Mouse (Mus musculus): ENCODE measurements at regions not wholly inside any gene's neighbourhood (a gene's known extent, or its start where the extent isn't known, plus 50 kb on each side); places are given as distances from the start of the nearest gene placed in this dataset.

DNA sequence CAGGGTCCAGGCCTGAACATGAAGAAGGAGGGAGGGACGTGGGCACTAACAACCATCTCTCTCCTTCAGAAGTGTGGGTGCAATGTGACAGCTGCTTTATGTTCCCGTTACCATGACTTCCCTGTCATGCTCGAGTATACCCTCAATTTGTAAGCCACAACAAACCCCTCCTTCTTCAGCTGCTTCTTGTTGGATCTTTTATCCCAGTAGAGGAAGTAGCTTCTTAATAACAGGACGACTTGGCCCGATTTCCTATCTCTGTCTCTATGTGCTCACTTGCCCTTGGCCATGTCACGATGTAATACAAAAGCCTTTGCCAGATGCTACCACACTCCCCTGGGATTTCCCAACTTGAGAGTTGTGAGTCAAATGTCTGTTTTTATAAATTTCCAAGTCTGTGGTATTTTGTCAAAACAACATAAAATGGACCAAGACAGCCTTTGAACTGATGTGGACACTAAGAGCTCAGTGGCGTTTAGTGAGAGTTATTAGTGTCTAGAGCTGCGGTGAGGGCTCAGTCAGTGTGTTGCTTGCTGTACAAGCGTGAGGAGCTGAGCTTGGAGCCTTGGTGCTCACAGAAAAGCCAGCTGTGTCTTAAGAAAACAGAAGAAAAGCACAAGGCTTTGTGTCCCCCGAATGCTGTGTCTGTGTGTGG, 138.8 kb upstream of the Ddhd1 start:
- no peaks in the 10 kb centered on the region for H3K79me2 ChIP-seq (ENCODE audit: control insufficient read depth, insufficient read depth, low read length, poor library complexity)

DNA sequence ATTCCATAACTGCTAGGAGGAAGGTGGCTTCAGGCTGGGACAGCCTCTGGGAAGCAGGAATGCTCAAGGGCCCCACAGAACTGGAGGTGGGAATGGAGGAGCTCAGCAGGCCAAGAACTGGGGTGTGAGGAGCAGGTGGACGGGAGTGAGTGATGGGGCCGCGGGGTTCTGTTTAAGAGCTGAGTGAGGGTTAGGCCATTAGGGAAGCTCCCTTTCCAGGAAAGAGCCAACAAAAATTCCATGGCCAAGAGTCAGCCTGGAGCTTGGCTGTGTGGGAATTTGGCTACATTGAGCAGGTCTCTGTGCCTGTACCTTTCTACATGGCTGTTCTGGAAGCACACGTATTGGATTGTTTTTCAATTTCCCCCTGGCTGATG, 139.4 kb upstream of the Ddhd1 start:
- no peaks in the 10 kb centered on the region for H3K9me3 ChIP-seq (replicated peaks; ENCODE audit: insufficient read depth, low read length)
- no peaks in the 10 kb centered on the region for H3K79me2 ChIP-seq (ENCODE audit: control insufficient read depth, insufficient read depth, low read length, poor library complexity)
- no peak for TF ChIP-seq ZKSCAN1 (IDR thresholded peaks at IDR 0.05; ENCODE audit: low read depth, low read length)
- no peak overlapping the region for H3K9ac ChIP-seq (ENCODE audit: control insufficient read depth, low read depth, low read length, poor library complexity, severe bottlenecking)
- DNase-seq (ENCODE audit: low read depth, low spot score): no peak
- H3K4me3 ChIP-seq (ENCODE audit: control insufficient read depth in 1 of 2, insufficient read depth in 1 of 2, low read depth in 2 of 2, low read length in 2 of 2): no peak overlapping the region
- no peaks in the 10 kb centered on the region for H3K4me1 ChIP-seq (ENCODE audit: control insufficient read depth in 1 of 2, insufficient read depth in 2 of 2, low read length in 2 of 2)
- no peak overlapping the region for H3K27ac ChIP-seq (ENCODE audit: control insufficient read depth, low read depth, low read length)
- H3K27me3 ChIP-seq (ENCODE audit: control insufficient read depth in 1 of 2, insufficient read depth in 2 of 2, low read length in 2 of 2): no peaks in the 10 kb centered on the region
- no peaks in the 10 kb centered on the region for H3K36me3 ChIP-seq (ENCODE audit: control insufficient read depth in 1 of 2, insufficient read depth in 2 of 2, low read length in 2 of 2)

More for the DNA sequence above, 138.8 kb upstream of the Ddhd1 start:
- Histone ChIP-seq H3K9ac (ENCODE audit: control insufficient read depth, low read depth, low read length, poor library complexity, severe bottlenecking) (no peak overlapping the region), H3K9me3 (replicated peaks; ENCODE audit: insufficient read depth, low read length) (no peaks in the 10 kb centered on the region), H3K27ac (ENCODE audit: control insufficient read depth, low read depth, low read length) (no peak overlapping the region), H3K27me3 (ENCODE audit: control insufficient read depth in 1 of 2, insufficient read depth in 2 of 2, low read length in 2 of 2) (no peaks in the 10 kb centered on the region), H3K4me3 (ENCODE audit: control insufficient read depth in 1 of 2, insufficient read depth in 1 of 2, low read depth in 2 of 2, low read length in 2 of 2) (no peak overlapping the region), H3K36me3 (ENCODE audit: control insufficient read depth in 1 of 2, insufficient read depth in 2 of 2, low read length in 2 of 2) (no peaks in the 10 kb centered on the region), H3K4me1 (ENCODE audit: control insufficient read depth in 1 of 2, insufficient read depth in 2 of 2, low read length in 2 of 2) (no peaks in the 10 kb centered on the region)
- TF ChIP-seq ZKSCAN1 (IDR thresholded peaks at IDR 0.05; ENCODE audit: low read depth, low read length) (no peak), MYC (IDR thresholded peaks at IDR 0.05; ENCODE audit: low read depth, low read length) (no peak)
- DNase-seq (ENCODE audit: low read depth, low spot score): no peak

DNA sequence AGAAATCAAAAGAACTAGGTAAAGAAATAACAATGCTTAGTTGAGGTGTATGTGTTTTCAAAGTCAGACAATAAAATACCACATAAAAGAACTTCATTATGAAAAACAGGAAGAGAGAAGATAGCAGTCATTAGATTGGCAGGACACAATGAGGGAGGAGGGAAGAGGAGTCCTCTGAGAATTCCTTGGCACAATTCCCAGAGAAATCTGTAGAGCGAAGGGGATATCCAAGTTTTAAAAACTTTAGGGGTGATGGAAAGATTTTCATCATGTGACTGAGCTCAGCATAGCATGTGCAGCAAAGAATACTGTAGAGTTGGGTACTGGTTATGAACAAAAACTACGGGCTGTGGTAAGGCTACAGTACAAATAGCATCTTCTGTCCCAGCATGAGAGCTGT, 141.3 kb upstream of the Ddhd1 start:
- Histone ChIP-seq H3K36me3 (ENCODE audit: control insufficient read depth in 1 of 2, insufficient read depth in 2 of 2, low read length in 2 of 2) (no peaks in the 10 kb centered on the region), H3K79me2 (ENCODE audit: control insufficient read depth, insufficient read depth, low read length, poor library complexity) (no peaks in the 10 kb centered on the region), H3K27ac (ENCODE audit: control insufficient read depth, low read depth, low read length) (no peak overlapping the region), H3K27me3 (ENCODE audit: control insufficient read depth in 1 of 2, insufficient read depth in 2 of 2, low read length in 2 of 2) (no peaks in the 10 kb centered on the region), H3K9ac (ENCODE audit: control insufficient read depth, low read depth, low read length, poor library complexity, severe bottlenecking) (no peak overlapping the region), H3K4me1 (ENCODE audit: control insufficient read depth in 1 of 2, insufficient read depth in 2 of 2, low read length in 2 of 2) (no peaks in the 10 kb centered on the region), H3K4me3 (ENCODE audit: control insufficient read depth in 1 of 2, insufficient read depth in 1 of 2, low read depth in 2 of 2, low read length in 2 of 2) (no peak overlapping the region), H3K9me3 (replicated peaks; ENCODE audit: insufficient read depth, low read length) (no peaks in the 10 kb centered on the region)
- TF ChIP-seq TCF12 (IDR thresholded peaks at IDR 0.05; ENCODE audit: low read depth, low read length) (no peak), POLR2A (IDR thresholded peaks at IDR 0.05; ENCODE audit: control insufficient read depth in 1 of 2, insufficient read depth in 1 of 2, low read depth in 1 of 2, low read length in 2 of 2, poor library complexity in 1 of 2) (no peak), CHD2 (IDR thresholded peaks at IDR 0.05; ENCODE audit: low read length) (no peak), SMC3 (IDR thresholded peaks at IDR 0.05; ENCODE audit: low read depth, low read length) (no peak), ETS1 (IDR thresholded peaks at IDR 0.05; ENCODE audit: low read depth, low read length) (no peak), EP300 (IDR thresholded peaks at IDR 0.05; ENCODE audit: low read depth in 1 of 2, low read length in 2 of 2) (no peak), USF2 (IDR thresholded peaks at IDR 0.05; ENCODE audit: borderline replicate concordance in 1 of 2, insufficient read depth in 1 of 2, low read depth in 1 of 2, low read length in 2 of 2) (no peak), CTCF (IDR thresholded peaks at IDR 0.05 in 2 of 3, conservative IDR thresholded peaks at IDR 0.05 in 1 of 3; ENCODE audit: control insufficient read depth in 1 of 3, insufficient read depth in 1 of 3, low read depth in 2 of 3, low read length in 3 of 3, poor library complexity in 1 of 3, severe bottlenecking in 1 of 3) (no peak), NRF1 (IDR thresholded peaks at IDR 0.05; ENCODE audit: insufficient read depth, low read depth, low read length, poor library complexity, severe bottlenecking) (no peak), KAT2A (conservative IDR thresholded peaks at IDR 0.05; ENCODE audit: low read depth, low read length) (no peak), BHLHE40 (IDR thresholded peaks at IDR 0.05; ENCODE audit: borderline replicate concordance, low read depth, low read length) (no peak), GABPA (IDR thresholded peaks at IDR 0.05; ENCODE audit: low read depth, low read length) (no peak), JUND (IDR thresholded peaks at IDR 0.05; ENCODE audit: low read depth, low read length) (no peak), MAZ (IDR thresholded peaks at IDR 0.05; ENCODE audit: low read depth, low read length) (no peak), E2F4 (IDR thresholded peaks at IDR 0.05; ENCODE audit: borderline replicate concordance, low read depth, low read length) (no peak), MEF2A (IDR thresholded peaks at IDR 0.05; ENCODE audit: extremely low read depth, insufficient replicate concordance, low read depth, low read length, poor library complexity, severe bottlenecking) (no peak)
- DNase-seq (ENCODE audit: low read depth, low spot score): no peak

Data from MEL (cell line).